ENCODE assay signal across 14 mouse cellular contexts in genomic region chr11:22154501-22155294, GRCm38 (mm10).
A peak's percentile ranks its signal among the peaks of the same experiment; 100 is the strongest.
DNase-seq lines count a peak whose midpoint lies in the region; ATAC-seq and TF ChIP-seq lines count a peak whose summit lies in the region.
"Had no signal": no experiment of that assay in that cellular context is flagged by ENCODE, and none has a peak within 500 bp of the region (broad histone marks: within the 10 kb centered on the region; RNA-seq: fewer than 3 reads in every experiment).

No protein-coding gene starts in this region.

- no peaks in the 10 kb centered on the region for H3K27me3 ChIP-seq in lung, embryonic 14.5 days (ENCODE audit: insufficient read depth, low read length)
- H3K27me3 ChIP-seq: Patski had no signal

- no peak for TF ChIP-seq POLR2A in embryonic fibroblast, embryonic 13.5 days (IDR thresholded peaks at IDR 0.05; ENCODE audit: low read depth, low read length)

- no peak overlapping the region for H3K4me3 ChIP-seq in embryonic fibroblast, embryonic 13.5 days (ENCODE audit: insufficient read depth, low read length)
- no peak overlapping the region for H3K4me3 ChIP-seq in lung, embryonic 14.5 days (ENCODE audit: low read depth, low read length)
- H3K4me3 ChIP-seq: embryonic facial prominence, embryonic 10.5 days; forebrain, embryonic 10.5 days had no signal

- peak overlapping the region; percentile 13 for H3K4me2 ChIP-seq in lung, embryonic 14.5 days

- no peak overlapping the region for H3K9ac ChIP-seq in lung, embryonic 14.5 days

- intact Hi-C loops in left cerebral cortex, postnatal 14 days (cut with DNase I), result no loop called here

- peak; percentile 13 for DNase-seq in gastrocnemius, postnatal 10 days
- no peak for DNase-seq in gastrocnemius, postnatal 25 days
- DNase-seq in 3T3-L1 (ENCODE audit: low read depth, low spot score), result peak; percentile 70
- peak; percentile 90 for DNase-seq in lung, embryonic 14.5 days
- no peak for DNase-seq in yolk sac, embryonic 10.5 days (ENCODE audit: low spot score)
- no peak for DNase-seq in left cerebral cortex, postnatal 14 days (ENCODE audit: low spot score in 2 of 2)
- DNase-seq: cerebellum, adult 2 months; thymus, postnatal 25 days had no signal

- no peaks in the 10 kb centered on the region for H3K36me3 ChIP-seq in lung, embryonic 14.5 days (ENCODE audit: insufficient read depth)
- H3K36me3 ChIP-seq: embryonic facial prominence, embryonic 10.5 days; forebrain, embryonic 10.5 days had no signal

- no peaks in the 10 kb centered on the region for H3K9me3 ChIP-seq in lung, embryonic 14.5 days (ENCODE audit: low read depth, low read length)
- H3K9me3 ChIP-seq: embryonic facial prominence, embryonic 10.5 days; forebrain, embryonic 10.5 days had no signal

- H3K4me1 ChIP-seq in embryonic fibroblast, embryonic 13.5 days (ENCODE audit: control insufficient read depth, insufficient read depth, low read length), result peaks cover 12% of the 10 kb centered on the region
- H3K4me1 ChIP-seq in lung, embryonic 14.5 days (ENCODE audit: insufficient read depth), result peaks cover 6% of the 10 kb centered on the region; the same call in 1 of the 2 replicates
- H3K4me1 ChIP-seq: embryonic facial prominence, embryonic 10.5 days; forebrain, embryonic 10.5 days had no signal

- WGBS in lung, embryonic 14.5 days, result 32% methylated on average over 9 of the region's 9 CpGs

- TF ChIP-seq CTCF in embryonic fibroblast, embryonic 13.5 days (IDR thresholded peaks at IDR 0.05; ENCODE audit: borderline replicate concordance, insufficient read depth, low read length), result no peak
- no peak for TF ChIP-seq CTCF in lung, embryonic 14.5 days (IDR thresholded peaks at IDR 0.05; ENCODE audit: low read depth)

- H3K27ac ChIP-seq in embryonic fibroblast, embryonic 13.5 days (ENCODE audit: insufficient read depth, low read length), result peak overlapping the region; percentile 30; the same call in 1 of the 2 replicates
- peak overlapping the region; percentile 72; the same call in 1 of the 2 replicates for H3K27ac ChIP-seq in lung, embryonic 14.5 days (ENCODE audit: low read depth)
- H3K27ac ChIP-seq: embryonic facial prominence, embryonic 10.5 days; forebrain, embryonic 10.5 days had no signal

- ATAC-seq in lung, embryonic 14.5 days (ENCODE audit: insufficient read depth), result peak; percentile 97
- no peak for ATAC-seq in CD4-positive, CD25-positive, alpha-beta regulatory T cell, adult 4 months
- ATAC-seq: midbrain, embryonic 16.5 days had no signal

Comparison
In these comparisons a context has a peak if more than half of its experiments do, and no peak if none do; other contexts are left out.
1. DNase-seq: peak in gastrocnemius, postnatal 10 days (single experiment), 3T3-L1 (single experiment) and lung, embryonic 14.5 days (single experiment); none in gastrocnemius, postnatal 25 days (single experiment), yolk sac, embryonic 10.5 days (single experiment) and left cerebral cortex, postnatal 14 days (0 of 2).